Mouse (Mus musculus) spleen, postnatal 4 days (tissue): ENCODE results near the gene Gm9918.

ENCODE experiments used
- DNase-seq, 2 experiments: peaks; one replicate each; pipeline ENCODE4 v3.0.0; 2022; ENCODE audit warnings: low spot score in 2 of 2

The Gm9918 gene

GRCm38 (mm10) chr15:102273982-102274716 is 3.8 kb downstream of the Gm9918 start:
- no peak for DNase-seq

GRCm38 (mm10) chr15:102278726-102279091 is 8.3 kb downstream of the Gm9918 start:
- DNase-seq: no peak

GRCm38 (mm10) chr15:102279092-102279782 is 8.9 kb downstream of the Gm9918 start, which contains the start of gene Mfsd5:
Gene Mfsd5, plus strand, starts transcription at chr15:102279454.
- DNase-seq: peak; percentile 87 to 94

GRCm38 (mm10) chr15:102279783-102280520 is 9.6 kb downstream of the Gm9918 start:
- no peak for DNase-seq

GRCm38 (mm10) chr15:102280623-102281022 is 10.3 kb downstream of the Gm9918 start:
- no peak for DNase-seq

- DNase-seq: no peak
Observed at GRCm38 (mm10) chr15:102282463-102283292, 12.3 kb downstream of the Gm9918 start.

GRCm38 (mm10) chr15:102283648-102284047 is 13.3 kb downstream of the Gm9918 start:
- DNase-seq: no peak

- DNase-seq: no peak
Observed at GRCm38 (mm10) chr15:102287395-102287794, 17.0 kb downstream of the Gm9918 start.

- peak; percentile 94 to 96 for DNase-seq
Observed at GRCm38 (mm10) chr15:102295633-102296367, 25.4 kb downstream of the Gm9918 start, which contains the start of gene Espl1. Gene Espl1, plus strand, starts transcription at chr15:102296266.

GRCm38 (mm10) chr15:102296368-102297006 is 26.1 kb downstream of the Gm9918 start:
- no peak for DNase-seq

GRCm38 (mm10) chr15:102302542-102302941 is 32.2 kb downstream of the Gm9918 start:
- DNase-seq: no peak

- no peak for DNase-seq
Observed at GRCm38 (mm10) chr15:102308717-102309116, 38.4 kb downstream of the Gm9918 start.

- DNase-seq: no peak
Observed at GRCm38 (mm10) chr15:102310074-102310845, 39.9 kb downstream of the Gm9918 start.

GRCm38 (mm10) chr15:102311489-102311888 is 41.1 kb downstream of the Gm9918 start:
- DNase-seq: no peak

- DNase-seq: no peak
Observed at GRCm38 (mm10) chr15:102315292-102315691, 44.9 kb downstream of the Gm9918 start.

GRCm38 (mm10) chr15:102316263-102316662 is 45.9 kb downstream of the Gm9918 start:
- peak; percentile 60 to 76 for DNase-seq
